Mouse (Mus musculus): ENCODE data around the gene Ccl24.
A peak's percentile ranks its signal among the peaks of the same experiment; 100 is the strongest.

The Ccl24 gene

DNA sequence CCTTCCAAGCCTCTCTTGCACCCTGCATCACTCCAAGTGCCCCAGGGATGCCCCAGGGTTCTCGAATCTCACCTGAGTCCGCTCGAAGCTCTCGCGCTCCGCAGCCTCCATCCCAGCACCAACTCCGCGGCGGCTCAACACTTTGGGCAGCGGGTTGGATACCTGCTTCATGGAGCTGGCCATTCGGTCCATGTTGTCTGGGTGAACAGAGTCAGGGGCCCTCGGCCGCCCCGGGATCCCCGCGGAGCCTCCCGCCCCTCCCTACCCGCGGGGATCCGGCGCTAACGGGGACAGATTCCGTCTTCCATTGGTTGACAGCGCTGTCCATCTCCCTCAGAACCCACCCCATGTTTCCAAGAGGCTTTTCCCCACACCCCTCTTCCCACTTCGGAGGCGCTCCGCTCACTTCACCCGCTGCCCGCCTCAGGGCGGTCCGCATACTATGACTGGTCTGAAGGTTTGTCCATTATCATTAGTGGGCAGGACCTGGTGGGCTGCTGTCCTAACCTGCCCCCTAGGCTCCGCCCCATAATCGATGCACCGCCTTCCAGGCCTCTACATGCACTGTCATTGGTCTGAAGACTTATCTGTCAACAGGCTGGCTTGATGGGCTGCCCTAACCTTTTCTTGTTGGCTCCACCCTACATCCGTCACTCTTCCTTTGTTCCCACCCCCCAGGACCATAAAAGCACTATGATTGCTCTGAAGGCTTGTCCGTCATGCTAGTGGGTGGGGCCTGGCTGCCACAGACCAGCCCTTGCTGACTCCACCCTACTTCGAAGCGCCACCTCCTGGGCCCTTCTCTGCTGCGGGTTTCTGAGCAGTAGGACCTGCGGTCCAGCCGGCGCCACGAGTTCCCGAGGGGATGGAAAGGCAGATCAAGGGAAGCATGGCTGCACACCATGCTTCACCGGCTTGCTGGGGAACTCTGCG is 27.7 kb downstream of the Ccl24 start, which contains the start of gene Hip1:
TSS of gene Hip1 (minus strand) at position 256 of the 933 bp plus-strand sequence.
- peak; percentile 100 for DNase-seq

DNA sequence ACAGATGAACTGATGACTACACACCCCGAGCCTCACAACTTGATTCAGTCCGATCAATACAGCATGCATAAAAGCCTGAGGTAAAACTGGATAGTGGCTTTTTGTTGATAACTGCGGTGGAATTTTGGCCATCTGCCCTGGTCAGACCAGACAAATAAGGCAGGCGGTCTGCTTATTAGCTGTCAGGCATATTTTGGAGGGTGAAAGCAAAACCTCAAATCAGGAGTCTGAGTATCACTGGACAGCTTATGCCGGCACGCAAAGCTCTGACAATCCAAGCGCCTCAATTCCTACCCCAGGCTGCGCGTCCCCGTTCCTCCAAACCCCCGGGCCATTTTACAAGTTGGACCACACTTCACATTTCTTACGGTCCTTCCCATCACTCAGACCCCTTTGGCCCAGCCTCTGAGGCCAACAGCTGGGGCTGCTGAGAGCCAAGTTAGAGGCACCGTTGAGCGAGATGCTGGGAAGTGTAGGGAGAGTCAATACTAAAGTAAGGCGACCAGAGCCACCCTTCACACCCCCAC is 28.8 kb downstream of the Ccl24 start:
- DNase-seq, result no peak

DNA sequence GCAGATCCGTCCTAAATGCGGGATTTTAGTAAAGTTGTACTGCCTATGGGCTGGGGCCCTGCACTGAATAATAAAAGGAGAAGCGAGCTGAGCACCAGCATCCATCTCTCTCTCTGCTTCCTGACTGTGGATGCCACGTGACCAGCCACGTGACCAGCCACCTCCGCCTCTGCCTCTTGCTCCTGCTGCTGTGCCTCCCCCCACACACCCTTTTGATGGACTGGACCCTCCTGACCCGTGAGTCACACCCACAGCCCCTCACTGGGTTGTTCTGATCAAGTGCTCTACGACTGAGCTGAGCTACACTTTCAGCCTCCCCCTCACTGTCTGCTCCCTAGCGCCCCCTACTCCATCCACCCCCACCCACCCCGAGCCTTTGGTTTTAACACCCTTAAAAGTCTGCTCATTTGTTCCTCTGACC is 35.0 kb downstream of the Ccl24 start:
- DNase-seq, result no peak

DNA sequence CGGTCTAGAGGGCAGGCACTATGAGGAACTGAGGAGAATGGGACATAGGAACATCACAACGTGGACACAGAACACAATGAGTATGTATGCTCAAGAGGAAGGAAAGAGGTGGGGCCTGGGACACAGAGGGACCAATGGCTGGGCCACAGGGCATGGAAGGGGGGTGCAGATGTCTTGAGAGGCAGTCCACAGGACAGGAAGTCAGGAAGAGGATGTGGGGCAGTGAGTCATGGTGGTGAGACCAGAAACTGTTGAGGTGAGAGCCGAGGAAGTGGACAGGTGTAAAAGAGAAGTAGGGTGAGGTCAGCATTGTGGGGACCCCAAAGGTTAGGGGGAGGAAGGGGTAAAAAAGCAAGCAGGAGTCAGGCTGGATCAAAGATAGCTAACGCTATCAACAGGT is 35.5 kb downstream of the Ccl24 start:
- DNase-seq, result no peak

DNA sequence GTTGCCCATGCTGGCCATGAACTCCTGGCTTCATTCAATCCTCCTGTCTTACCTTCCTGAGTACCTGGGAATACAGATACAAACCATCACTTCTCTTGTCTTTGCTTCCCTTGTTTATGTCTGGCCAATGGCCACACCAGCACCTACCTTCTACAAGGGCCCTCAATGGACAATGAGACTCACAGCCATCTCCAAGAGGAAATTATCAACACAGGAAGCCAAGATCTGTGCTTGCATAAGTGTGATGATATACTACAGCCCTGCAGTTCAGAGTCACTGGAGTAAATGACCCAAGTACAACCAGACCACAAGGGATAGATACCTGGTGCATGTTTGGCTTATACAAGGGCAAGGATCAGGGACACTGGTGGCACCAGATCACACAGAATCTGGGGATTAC is 37.0 kb downstream of the Ccl24 start:
- DNase-seq, result no peak

DNA sequence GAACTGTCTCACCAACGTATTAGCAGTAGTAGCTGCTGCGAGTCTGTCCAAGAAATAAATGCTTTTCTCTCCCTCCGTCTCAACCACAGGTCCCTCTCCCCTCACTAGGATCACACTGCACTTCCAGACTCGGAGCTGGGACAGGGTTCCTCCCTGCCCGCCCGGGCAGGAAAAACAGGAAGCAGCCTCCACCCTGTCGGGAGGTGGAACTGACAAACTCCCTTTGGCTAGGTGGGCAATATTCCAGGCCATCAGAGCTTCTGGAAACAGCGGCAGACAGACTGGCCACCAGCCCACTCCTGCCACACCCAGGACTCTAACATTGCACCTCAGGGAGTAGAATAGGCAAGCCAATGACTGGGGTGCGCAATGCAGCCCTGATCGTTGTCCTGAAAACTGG is 39.4 kb downstream of the Ccl24 start:
- DNase-seq, result no peak

DNA sequence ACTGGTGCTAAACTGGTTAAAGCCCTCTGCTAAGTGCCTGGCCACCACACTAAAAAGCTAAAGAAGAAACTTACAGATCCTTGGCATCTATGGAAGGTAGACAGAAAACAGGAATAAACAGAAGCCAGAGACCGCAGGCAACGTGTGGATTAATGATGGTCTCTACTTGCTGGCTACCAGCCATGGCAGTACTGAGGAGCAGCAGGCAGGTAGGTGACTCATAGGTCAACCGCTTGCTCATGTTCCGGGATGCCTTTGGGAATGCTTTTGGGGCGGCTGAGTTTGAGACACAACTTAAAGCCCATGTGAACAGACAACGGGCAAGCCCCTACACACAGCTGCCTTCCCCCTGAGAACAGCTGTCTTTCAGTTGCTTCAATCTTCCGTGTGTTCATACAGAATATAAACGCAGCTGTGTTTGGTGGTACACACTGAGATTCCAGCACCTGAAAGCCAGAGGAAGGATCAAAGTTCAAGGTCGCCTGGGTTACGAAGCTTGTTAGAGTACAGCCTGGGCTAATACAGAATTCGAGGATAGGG is 41.5 kb downstream of the Ccl24 start:
- no peak for DNase-seq

DNA sequence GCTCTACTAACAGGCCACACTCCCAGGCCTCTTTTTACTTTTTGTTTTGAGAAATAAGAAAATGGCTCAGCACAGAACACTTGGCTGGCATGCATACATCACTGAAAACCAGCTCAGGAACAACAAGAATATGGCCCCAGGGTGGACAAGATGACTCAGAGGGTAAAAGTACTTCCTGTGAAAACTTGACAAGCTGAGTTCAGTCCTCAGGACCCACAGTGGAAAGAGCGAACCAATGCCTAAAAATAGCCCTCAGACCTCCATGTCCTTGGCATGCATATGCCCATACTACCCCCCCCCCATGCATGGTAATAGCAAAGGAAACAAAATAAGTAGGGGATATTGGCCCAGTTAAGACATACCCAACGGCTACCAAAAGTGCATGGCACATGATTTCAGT is 42.9 kb downstream of the Ccl24 start:
- DNase-seq, result no peak

DNA sequence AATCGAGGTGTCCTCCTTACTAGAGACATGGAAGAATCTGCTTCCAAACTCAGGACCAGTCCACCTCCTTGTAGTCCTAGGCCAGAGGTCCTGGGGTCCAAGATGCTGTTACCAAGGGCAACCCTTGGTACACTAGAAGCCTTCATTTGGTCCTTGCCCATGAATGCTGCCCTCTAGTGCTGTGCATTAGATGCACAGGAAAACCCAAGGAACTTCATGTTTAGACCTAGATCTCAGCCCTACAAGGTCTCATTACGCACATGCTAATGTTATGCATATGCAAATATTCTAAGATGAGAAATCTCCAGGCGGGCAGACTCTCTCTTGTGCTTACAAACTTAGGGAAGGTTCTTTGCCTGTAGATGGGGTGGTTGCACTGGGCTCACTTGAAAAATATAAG is 43.5 kb downstream of the Ccl24 start:
- no peak for DNase-seq

DNA sequence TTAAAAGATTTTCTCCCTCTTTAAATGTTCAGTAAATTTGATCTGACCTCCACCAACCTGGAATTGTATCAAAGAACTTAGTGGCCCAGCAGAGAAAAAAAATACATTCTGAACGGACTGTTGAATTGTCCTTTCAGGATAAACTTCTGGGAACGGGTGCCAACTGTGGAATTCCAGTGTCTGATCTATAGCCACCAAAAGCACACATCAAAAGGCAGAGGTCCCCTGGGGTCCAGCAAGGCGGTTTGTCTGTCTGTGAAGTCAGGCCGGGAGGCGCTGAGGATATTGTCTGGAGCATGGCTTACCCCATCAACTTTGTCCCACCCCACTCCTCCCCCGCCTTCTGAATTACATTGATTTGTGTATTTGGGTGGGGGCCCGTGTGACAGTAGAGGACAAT is 44.9 kb downstream of the Ccl24 start:
- DNase-seq, result no peak

DNA sequence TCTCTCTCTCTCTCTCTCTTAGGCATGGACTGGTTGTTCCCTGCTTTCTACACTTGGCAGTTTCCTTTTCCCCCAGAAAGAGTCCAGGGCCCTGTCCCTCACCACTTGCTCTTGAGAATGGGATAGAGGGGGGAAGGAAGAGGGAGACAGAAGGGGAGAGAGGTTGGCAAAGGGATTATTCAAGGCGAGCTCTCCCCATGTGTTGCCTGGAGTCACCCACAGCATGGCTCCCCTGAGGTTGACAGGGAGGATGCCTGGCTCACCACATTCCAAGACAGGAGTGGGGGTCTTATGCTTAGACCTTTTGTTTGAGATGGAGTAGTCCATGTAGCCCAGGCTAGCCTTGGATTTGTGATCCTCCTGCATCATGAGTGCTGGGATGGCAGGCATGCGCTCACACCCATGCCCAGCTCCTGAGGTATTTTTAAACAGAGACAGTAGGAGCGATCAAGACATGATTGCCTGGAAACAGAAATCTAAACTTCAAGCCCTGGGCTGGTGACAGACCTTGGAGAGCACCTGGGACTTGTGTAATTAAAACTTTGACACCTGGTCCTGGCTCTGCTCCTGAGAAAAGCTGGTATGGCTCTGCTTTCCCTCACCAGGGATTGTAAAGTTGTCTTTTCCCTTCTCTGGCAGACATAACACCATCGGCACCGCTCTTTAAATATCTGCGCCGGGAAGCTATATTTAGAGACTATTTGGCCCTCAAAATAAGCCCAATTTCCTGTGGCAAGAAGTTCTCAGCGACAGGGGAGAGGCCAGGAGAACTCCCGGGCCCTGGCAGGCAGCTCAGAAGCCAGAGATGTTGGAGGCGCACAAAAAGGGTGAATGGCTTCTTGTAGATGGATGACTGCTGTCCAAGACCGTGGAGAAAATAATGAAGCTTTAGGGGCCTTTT is 47.9 kb downstream of the Ccl24 start:
- no peak for DNase-seq

DNA sequence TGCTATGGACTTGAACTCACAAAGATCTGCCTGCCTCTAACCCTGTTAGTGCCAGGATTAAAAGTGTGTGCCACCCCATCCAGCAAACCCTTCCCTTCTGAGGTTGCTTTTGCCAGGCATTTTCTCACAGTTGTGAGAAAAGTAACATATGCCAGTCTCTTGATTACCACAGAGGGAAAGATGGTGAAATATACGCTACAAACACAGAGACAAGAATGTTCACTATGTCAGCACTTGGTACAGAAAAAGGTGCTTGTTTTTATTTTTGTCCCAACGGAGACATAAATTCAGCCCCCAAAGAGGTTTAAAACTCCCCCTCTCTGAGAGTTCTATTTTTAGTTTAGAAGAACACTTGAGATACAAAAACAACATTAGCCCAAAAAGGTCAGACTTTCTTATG is 48.8 kb downstream of the Ccl24 start:
- DNase-seq, result no peak

DNA sequence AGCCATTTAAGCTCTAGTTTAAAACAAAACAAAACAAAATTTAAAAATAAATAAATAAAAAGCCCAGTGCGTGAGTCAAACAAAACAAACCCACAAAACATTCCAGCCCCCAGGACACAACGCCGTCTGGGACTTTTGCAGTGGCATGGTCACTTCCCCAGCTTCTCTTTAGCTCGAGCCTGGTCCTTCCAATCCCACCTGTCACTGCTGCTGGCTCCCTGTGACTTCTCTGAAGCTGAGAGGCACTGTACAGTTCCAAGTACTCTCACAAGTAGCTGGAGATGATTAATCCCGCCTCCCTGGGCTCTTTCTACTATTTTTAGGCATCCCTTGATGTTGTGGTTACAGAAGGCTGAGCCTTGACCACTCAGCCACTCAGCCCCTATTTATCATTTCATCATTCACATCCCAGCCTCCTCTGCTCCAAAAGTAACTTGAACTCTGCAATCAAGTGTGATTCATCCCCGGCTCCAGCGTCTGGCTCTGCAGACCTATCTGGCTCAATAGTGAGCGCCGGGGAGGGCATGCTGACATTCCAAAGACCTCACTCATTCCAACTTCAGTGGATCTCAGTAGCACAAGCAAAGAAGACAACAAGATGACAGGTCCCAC is 50.6 kb downstream of the Ccl24 start:
- DNase-seq, result no peak

Data from right cerebral cortex, postnatal 25 days (tissue).